Mouse (Mus musculus): ENCODE results near the gene Micu2. TPM values are rescaled to one million over a fixed set of nuclear protein-coding genes. Genes with fewer than 3 reads are reported as not detected.
"Not testable (repeated sequence)": the region's sequence is repeated elsewhere in the genome, so short reads cannot be mapped to it uniquely, and the experiment has no call there.

Gene Micu2
- polyA plus RNA-seq, 1 experiment, result 36.2 TPM

DNA sequence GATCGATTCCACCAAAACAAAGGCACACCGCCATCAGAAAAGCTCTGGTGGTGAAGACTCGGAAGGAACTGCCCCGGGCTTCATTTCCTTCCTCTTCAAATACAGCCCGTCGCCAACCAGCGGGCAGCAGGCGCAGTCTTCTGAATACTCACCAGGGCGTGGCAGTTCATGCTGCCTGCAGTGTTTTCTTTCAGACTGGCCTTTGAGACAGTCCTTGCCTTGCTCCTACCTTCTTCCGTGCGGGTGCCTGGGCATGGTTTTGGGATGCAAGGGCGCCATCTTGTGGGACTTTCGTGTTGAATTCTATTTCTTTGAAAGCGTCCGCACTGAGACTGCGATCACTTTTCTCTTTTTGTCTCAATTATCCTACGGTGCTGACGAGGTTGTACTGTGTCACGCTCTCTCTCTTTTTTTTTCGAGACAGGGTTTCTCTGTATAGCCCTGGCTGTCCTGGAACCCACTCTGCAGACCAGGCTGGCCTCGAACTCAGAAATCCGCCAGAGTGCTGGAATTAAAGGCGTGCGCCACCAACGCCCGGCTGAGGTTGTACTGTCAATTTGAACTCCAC, 88.5 kb downstream of the Micu2 start:
- no peaks in the 10 kb centered on the region for H3K9me3 ChIP-seq (replicated peaks; ENCODE audit: control insufficient read depth, insufficient read depth, low read length, poor library complexity, severe bottlenecking)
- H3K27me3 ChIP-seq (ENCODE audit: control insufficient read depth, insufficient read depth, low read length, poor library complexity, severe bottlenecking), result no peaks in the 10 kb centered on the region
- TF ChIP-seq POLR2A (IDR thresholded peaks at IDR 0.05; ENCODE audit: insufficient read depth, low read length) (no peak), CTCF (IDR thresholded peaks at IDR 0.05; ENCODE audit: low read depth, low read length) (peak; percentile 89), EP300 (IDR thresholded peaks at IDR 0.05; ENCODE audit: insufficient read depth, low read depth, low read length) (peak; percentile 70; the same call in 1 of the 2 replicates)
- 0 out of 2 replicates have a peak overlapping the region, but pooled peaks have one; percentile 13 for H3K9ac ChIP-seq (ENCODE audit: low read depth, poor library complexity, severe bottlenecking)
- H3K4me1 ChIP-seq (ENCODE audit: control insufficient read depth, insufficient read depth, low read length), result peaks cover 9% of the 10 kb centered on the region
- H3K4me3 ChIP-seq (ENCODE audit: low read depth, low read length), result peak overlapping the region; percentile 18
- 0 out of 2 replicates have a peak overlapping the region, but pooled peaks have one; percentile 24 for H3K27ac ChIP-seq (ENCODE audit: insufficient read depth, low read length)
- H3K36me3 ChIP-seq (ENCODE audit: control insufficient read depth, insufficient read depth, low read length, poor library complexity, severe bottlenecking), result no peaks in the 10 kb centered on the region

DNA sequence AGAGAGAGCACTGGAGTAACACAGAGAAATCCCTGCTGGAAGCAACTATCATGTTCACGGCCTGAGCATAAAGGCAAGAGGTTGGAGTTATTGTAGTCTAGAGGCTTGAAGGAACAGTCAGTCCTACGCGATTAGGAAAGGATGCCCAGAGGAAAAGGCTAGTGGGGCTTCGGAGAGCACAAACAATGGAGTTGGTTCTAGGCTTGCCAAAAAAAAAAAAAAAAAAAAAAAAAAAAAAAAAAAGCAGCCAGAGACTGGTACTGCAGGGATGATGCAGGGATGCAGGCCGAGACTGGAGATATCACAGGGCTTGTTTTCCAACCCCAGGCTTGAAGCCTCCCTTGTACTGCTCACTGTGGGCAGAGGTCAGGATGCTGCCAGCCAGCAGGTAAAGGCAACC, 89.8 kb downstream of the Micu2 start:
- H3K36me3 ChIP-seq (ENCODE audit: control insufficient read depth, insufficient read depth, low read length, poor library complexity, severe bottlenecking), result no peaks in the 10 kb centered on the region
- no peak overlapping the region for H3K27ac ChIP-seq (ENCODE audit: insufficient read depth, low read length)

DNA sequence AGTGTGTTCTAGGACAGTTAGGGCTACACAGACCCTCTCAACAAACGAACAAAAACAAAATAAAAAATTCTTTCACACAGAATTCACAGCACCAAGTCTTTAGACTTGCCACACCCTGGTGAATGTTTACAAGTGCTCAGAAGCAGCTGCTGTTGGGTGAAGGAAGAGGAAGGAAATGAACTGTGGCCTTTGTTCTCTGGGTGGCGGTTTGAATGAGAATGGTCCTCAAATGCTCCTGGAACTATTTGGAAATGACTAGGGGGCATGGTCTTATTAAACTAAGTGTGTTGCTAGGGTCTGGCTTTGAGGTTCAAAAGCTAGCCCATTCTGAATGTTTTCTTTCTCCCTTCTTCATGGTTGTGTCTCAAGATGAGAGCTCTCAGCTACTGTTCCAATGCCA, 90.6 kb downstream of the Micu2 start:
- no peaks in the 10 kb centered on the region for H3K9me3 ChIP-seq (replicated peaks; ENCODE audit: control insufficient read depth, insufficient read depth, low read length, poor library complexity, severe bottlenecking)
- no peaks in the 10 kb centered on the region for H3K36me3 ChIP-seq (ENCODE audit: control insufficient read depth, insufficient read depth, low read length, poor library complexity, severe bottlenecking)
- peak overlapping the region; percentile 41 for H3K27ac ChIP-seq (ENCODE audit: insufficient read depth, low read length)
- H3K4me3 ChIP-seq (ENCODE audit: low read depth, low read length), result no peak overlapping the region
- H3K27me3 ChIP-seq (ENCODE audit: control insufficient read depth, insufficient read depth, low read length, poor library complexity, severe bottlenecking), result no peaks in the 10 kb centered on the region
- no peak for TF ChIP-seq CTCF (IDR thresholded peaks at IDR 0.05; ENCODE audit: low read depth, low read length)
- TF ChIP-seq EP300 (IDR thresholded peaks at IDR 0.05; ENCODE audit: insufficient read depth, low read depth, low read length), result no peak
- TF ChIP-seq POLR2A (IDR thresholded peaks at IDR 0.05; ENCODE audit: insufficient read depth, low read length), result no peak
- H3K9ac ChIP-seq (ENCODE audit: low read depth, poor library complexity, severe bottlenecking), result no peak overlapping the region
- peaks cover 9% of the 10 kb centered on the region for H3K4me1 ChIP-seq (ENCODE audit: control insufficient read depth, insufficient read depth, low read length)

More for the DNA sequence above, 89.8 kb downstream of the Micu2 start:
- no peak overlapping the region for H3K4me3 ChIP-seq (ENCODE audit: low read depth, low read length)
- no peak for TF ChIP-seq POLR2A (IDR thresholded peaks at IDR 0.05; ENCODE audit: insufficient read depth, low read length)
- TF ChIP-seq EP300 (IDR thresholded peaks at IDR 0.05; ENCODE audit: insufficient read depth, low read depth, low read length), result no peak
- H3K9ac ChIP-seq (ENCODE audit: low read depth, poor library complexity, severe bottlenecking), result no peak overlapping the region
- H3K9me3 ChIP-seq (replicated peaks; ENCODE audit: control insufficient read depth, insufficient read depth, low read length, poor library complexity, severe bottlenecking), result no peaks in the 10 kb centered on the region
- H3K27me3 ChIP-seq (ENCODE audit: control insufficient read depth, insufficient read depth, low read length, poor library complexity, severe bottlenecking), result no peaks in the 10 kb centered on the region
- peaks cover 9% of the 10 kb centered on the region for H3K4me1 ChIP-seq (ENCODE audit: control insufficient read depth, insufficient read depth, low read length)

DNA sequence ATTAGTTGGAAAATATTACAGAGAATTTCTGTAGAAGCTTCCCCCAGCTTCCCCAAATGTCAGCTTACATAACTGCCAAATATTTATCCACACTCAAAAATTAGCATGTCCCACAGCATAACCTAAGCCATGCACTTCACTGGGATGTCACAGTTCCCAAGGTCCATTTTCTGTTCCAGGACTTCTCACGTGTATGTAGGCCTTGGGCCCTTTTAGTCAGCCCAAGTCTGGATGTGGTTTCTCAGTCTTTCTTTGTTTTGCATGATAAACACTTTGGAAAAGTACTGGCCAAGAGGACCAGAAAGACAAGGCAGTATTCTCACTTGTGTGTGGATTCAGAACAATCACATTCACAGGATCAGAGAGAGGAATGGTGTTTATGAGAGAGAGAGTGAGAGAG, 97.1 kb downstream of the Micu2 start:
- no peaks in the 10 kb centered on the region for H3K27me3 ChIP-seq (ENCODE audit: control insufficient read depth, insufficient read depth, low read length, poor library complexity, severe bottlenecking)
- H3K9me3 ChIP-seq (replicated peaks; ENCODE audit: control insufficient read depth, insufficient read depth, low read length, poor library complexity, severe bottlenecking), result no peaks in the 10 kb centered on the region
- TF ChIP-seq POLR2A (IDR thresholded peaks at IDR 0.05; ENCODE audit: insufficient read depth, low read length) (no peak), CTCF (IDR thresholded peaks at IDR 0.05; ENCODE audit: low read depth, low read length) (no peak), EP300 (IDR thresholded peaks at IDR 0.05; ENCODE audit: insufficient read depth, low read depth, low read length) (no peak)
- H3K27ac ChIP-seq (ENCODE audit: insufficient read depth, low read length), result no peak overlapping the region
- H3K4me1 ChIP-seq (ENCODE audit: control insufficient read depth, insufficient read depth, low read length), result no peaks in the 10 kb centered on the region
- H3K4me3 ChIP-seq (ENCODE audit: low read depth, low read length), result no peak overlapping the region
- H3K36me3 ChIP-seq (ENCODE audit: control insufficient read depth, insufficient read depth, low read length, poor library complexity, severe bottlenecking), result no peaks in the 10 kb centered on the region
- H3K9ac ChIP-seq (ENCODE audit: low read depth, poor library complexity, severe bottlenecking), result no peak overlapping the region

DNA sequence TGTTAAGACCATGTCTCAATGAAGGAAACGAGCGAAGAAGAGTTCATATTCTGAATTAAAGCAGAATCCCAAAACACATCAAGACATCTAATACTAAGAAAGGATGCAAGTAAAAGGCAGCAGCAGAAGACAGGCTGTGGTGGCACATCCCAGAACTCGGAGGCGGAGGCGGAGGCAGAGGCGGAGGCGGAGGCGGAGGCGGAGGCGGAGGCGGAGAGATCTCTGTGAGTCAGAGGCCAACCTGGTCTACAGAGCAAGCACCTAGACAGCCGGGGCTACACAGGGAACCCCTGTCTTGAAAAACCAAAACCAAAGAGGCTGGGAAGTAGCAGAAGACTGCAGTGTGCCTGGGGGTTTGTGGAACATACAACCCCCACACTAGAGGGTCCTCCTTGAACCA, 102.2 kb downstream of the Micu2 start:
- Histone ChIP-seq H3K27me3 (ENCODE audit: control insufficient read depth, insufficient read depth, low read length, poor library complexity, severe bottlenecking) (no peaks in the 10 kb centered on the region), H3K4me1 (ENCODE audit: control insufficient read depth, insufficient read depth, low read length) (no peaks in the 10 kb centered on the region), H3K4me3 (ENCODE audit: low read depth, low read length) (no peak overlapping the region), H3K9ac (ENCODE audit: low read depth, poor library complexity, severe bottlenecking) (no peak overlapping the region), H3K36me3 (ENCODE audit: control insufficient read depth, insufficient read depth, low read length, poor library complexity, severe bottlenecking) (no peaks in the 10 kb centered on the region), H3K9me3 (replicated peaks; ENCODE audit: control insufficient read depth, insufficient read depth, low read length, poor library complexity, severe bottlenecking) (no peaks in the 10 kb centered on the region), H3K27ac (ENCODE audit: insufficient read depth, low read length) (no peak overlapping the region)
- TF ChIP-seq CTCF (IDR thresholded peaks at IDR 0.05; ENCODE audit: low read depth, low read length) (no peak), EP300 (IDR thresholded peaks at IDR 0.05; ENCODE audit: insufficient read depth, low read depth, low read length) (no peak), POLR2A (IDR thresholded peaks at IDR 0.05; ENCODE audit: insufficient read depth, low read length) (no peak)

DNA sequence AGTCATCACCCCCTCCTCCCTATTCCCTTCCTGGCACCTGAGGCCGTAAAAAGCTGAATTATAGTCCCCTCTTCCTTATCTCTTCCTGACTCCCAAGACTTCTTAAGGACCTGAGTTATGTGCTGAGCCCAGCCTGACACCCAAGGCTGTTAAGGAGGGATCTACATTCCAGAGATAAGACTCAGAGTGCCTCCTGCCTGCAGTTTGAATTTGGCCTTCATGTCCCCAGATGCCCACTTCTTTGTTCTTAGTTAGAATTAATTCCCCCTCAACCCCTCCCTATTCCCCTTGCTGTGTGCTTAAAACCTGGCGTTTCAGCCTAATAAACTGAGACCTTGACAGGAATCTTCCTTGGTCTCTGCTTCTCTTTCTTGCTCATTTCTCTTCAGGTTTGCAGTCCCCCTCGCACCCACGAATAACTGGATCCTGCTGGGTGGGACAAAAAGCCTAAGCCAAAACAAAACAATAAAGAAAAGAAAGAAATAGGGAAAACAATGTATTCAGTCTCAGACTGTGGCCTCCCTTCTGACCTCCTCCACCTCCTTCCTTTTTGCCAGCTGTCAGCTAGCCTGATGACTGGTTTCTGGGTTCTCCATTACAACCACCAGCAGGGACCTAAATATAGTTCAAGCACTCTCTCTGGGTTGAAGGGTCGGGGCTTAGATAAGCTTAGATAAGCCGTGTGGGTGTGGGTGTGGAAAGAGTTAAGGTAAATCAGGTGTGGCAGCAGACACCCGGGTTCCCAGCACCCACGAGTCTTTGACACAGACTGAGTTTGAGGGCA, 102.8 kb downstream of the Micu2 start:
- H3K9me3 ChIP-seq (replicated peaks; ENCODE audit: control insufficient read depth, insufficient read depth, low read length, poor library complexity, severe bottlenecking); H3K4me3 ChIP-seq (ENCODE audit: low read depth, low read length); H3K27me3 ChIP-seq (ENCODE audit: control insufficient read depth, insufficient read depth, low read length, poor library complexity, severe bottlenecking); H3K4me1 ChIP-seq (ENCODE audit: control insufficient read depth, insufficient read depth, low read length); H3K36me3 ChIP-seq (ENCODE audit: control insufficient read depth, insufficient read depth, low read length, poor library complexity, severe bottlenecking); H3K9ac ChIP-seq (ENCODE audit: low read depth, poor library complexity, severe bottlenecking): not testable (repeated sequence)
- 0 out of 2 replicates have a peak overlapping the region, but pooled peaks have one; percentile 2 for H3K27ac ChIP-seq (ENCODE audit: insufficient read depth, low read length)
